Mouse (Mus musculus): Measurements from ENCODE around the gene Plekhg5.

Gene Plekhg5

GRCm38 (mm10) chr4:152125161-152126025 lies 53.1 kb downstream of the Plekhg5 start:
- DNase-seq (ENCODE audit: low spot score), result no peak

- DNase-seq (ENCODE audit: low spot score), result no peak
Measured at GRCm38 (mm10) chr4:152126026-152126920, 54.0 kb downstream of the Plekhg5 start.

- DNase-seq (ENCODE audit: low spot score), result no peak
Measured at GRCm38 (mm10) chr4:152127884-152128283, 55.6 kb downstream of the Plekhg5 start.

GRCm38 (mm10) chr4:152128784-152129183 lies 56.5 kb downstream of the Plekhg5 start:
- no peak for DNase-seq (ENCODE audit: low spot score)

- no peak for DNase-seq (ENCODE audit: low spot score)
Measured at GRCm38 (mm10) chr4:152129395-152129930, 57.2 kb downstream of the Plekhg5 start.

- DNase-seq (ENCODE audit: low spot score), result no peak
Measured at GRCm38 (mm10) chr4:152130771-152131653, 58.7 kb downstream of the Plekhg5 start.

GRCm38 (mm10) chr4:152131809-152132771 lies 59.8 kb downstream of the Plekhg5 start:
- DNase-seq (ENCODE audit: low spot score), result no peak

GRCm38 (mm10) chr4:152132772-152133169 lies 60.5 kb downstream of the Plekhg5 start:
- DNase-seq (ENCODE audit: low spot score), result no peak

GRCm38 (mm10) chr4:152133213-152133612 lies 60.9 kb downstream of the Plekhg5 start:
- no peak for DNase-seq (ENCODE audit: low spot score)

GRCm38 (mm10) chr4:152134507-152134906 lies 62.2 kb downstream of the Plekhg5 start:
- DNase-seq (ENCODE audit: low spot score), result peak; percentile 62

GRCm38 (mm10) chr4:152135363-152135762 lies 63.1 kb downstream of the Plekhg5 start:
- no peak for DNase-seq (ENCODE audit: low spot score)

GRCm38 (mm10) chr4:152136112-152136875 lies 64.0 kb downstream of the Plekhg5 start:
- DNase-seq (ENCODE audit: low spot score), result peak; percentile 46

- DNase-seq (ENCODE audit: low spot score), result no peak
Measured at GRCm38 (mm10) chr4:152136876-152137250, 64.6 kb downstream of the Plekhg5 start.

GRCm38 (mm10) chr4:152138497-152139260 lies 66.4 kb downstream of the Plekhg5 start:
- DNase-seq (ENCODE audit: low spot score), result peak; percentile 85

- peak; percentile 64 for DNase-seq (ENCODE audit: low spot score)
Measured at GRCm38 (mm10) chr4:152140441-152140840, 68.1 kb downstream of the Plekhg5 start.

GRCm38 (mm10) chr4:152141521-152142135 lies 69.3 kb downstream of the Plekhg5 start:
- no peak for DNase-seq (ENCODE audit: low spot score)

- no peak for DNase-seq (ENCODE audit: low spot score)
Measured at GRCm38 (mm10) chr4:152143632-152144031, 71.3 kb downstream of the Plekhg5 start.

- DNase-seq (ENCODE audit: low spot score), result no peak
Measured at GRCm38 (mm10) chr4:152145473-152145872, 73.2 kb downstream of the Plekhg5 start.

Data from c-Kit-positive CD71-positive TER-119-positive erythroid progenitor cells, embryonic 14.5 days (primary cell).